Mouse (Mus musculus) sigmoid colon, adult 10 weeks (tissue): ENCODE results near the gene Asic2. TPM values are rescaled to one million over a fixed set of nuclear protein-coding genes. Genes with fewer than 3 reads are reported as not detected.

Experiments
- polyA plus RNA-seq: library from polyadenylated mRNA; stranded (reverse); fragments of 350-450 nt; fragmentation: Illumina TruSeq; extraction: RNeasy Lipid Tissue Mini Kit (QIAGEN cat#74804); gene quantifications from one replicate; pipeline ENCODE4 v1.2.3, GENCODE M21; 2014; ENCODE audit warnings: low read depth, low replicate concordance

Gene Asic2
- 0.50 TPM for polyA plus RNA-seq

DNA sequence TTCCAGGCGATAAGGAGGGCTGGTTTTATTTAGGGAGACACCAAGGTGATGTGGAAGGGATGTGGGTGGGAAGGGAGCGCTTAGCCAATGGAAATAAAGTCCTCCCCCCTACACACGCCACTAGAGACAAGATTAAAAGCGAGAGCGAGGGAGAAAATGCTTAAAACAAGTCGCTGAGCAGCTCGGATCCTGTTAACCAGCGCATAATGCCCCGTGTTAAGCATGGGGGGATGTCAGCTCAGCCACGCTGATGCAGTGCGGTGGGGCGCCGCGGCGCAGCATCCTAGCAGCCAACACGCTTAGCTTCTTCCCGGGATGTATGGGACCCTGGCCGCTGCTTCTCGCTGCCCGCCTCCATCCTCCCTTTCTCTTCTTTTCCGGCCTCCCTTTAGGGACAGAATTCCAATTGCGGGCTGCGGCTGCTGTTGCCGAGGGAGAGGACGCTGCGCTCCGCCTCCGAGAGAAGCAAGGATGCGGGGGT, at the start of gene Asic2:
Gene Asic2, minus strand, starts transcription at position 57 of the 481 bp plus-strand sequence.

GRCm38 (mm10) chr11:81860250-81860972, 107.8 kb downstream of the Asic2 start, which contains the start of gene 5530401A14Rik:
Gene 5530401A14Rik, plus strand, starts transcription at chr11:81860673.

GRCm38 (mm10) chr11:80858065-80858464, 1110.2 kb downstream of the Asic2 start, which contains the start of gene Spaca3:
Gene Spaca3, plus strand, starts transcription at chr11:80858365.

Other genes starting within 250 kb of the Asic2 start
- gene 5530401A14Rik, start 107.8 kb downstream of the Asic2 start, polyA plus RNA-seq: not detected
- 7.4 TPM for gene Ccl2, start 67.1 kb upstream of the Asic2 start, polyA plus RNA-seq
- gene Gm17268, start 70.1 kb upstream of the Asic2 start, polyA plus RNA-seq: not detected
- gene Ccl7, start 77.3 kb upstream of the Asic2 start, polyA plus RNA-seq: 5.9 TPM
- 48.6 TPM for gene Ccl11, start 89.4 kb upstream of the Asic2 start, polyA plus RNA-seq
- 8.1 TPM for gene Ccl12, start 133.4 kb upstream of the Asic2 start, polyA plus RNA-seq
- 4.0 TPM for gene Ccl8, start 146.7 kb upstream of the Asic2 start, polyA plus RNA-seq